Mouse (Mus musculus) liver, embryonic 15.5 days (tissue): ENCODE results near the gene Trap1. TPM values are rescaled to one million over a fixed set of nuclear protein-coding genes. Genes with fewer than 3 reads are reported as not detected.

Experiments
- ATAC-seq: fragments of 200-750 bp; cut with Nextera tagmentation; 2 replicates; pipeline ENCODE4 v1.8.0; 2017; ENCODE audit warnings: moderate number of reproducible peaks, mild to moderate bottlenecking, moderate library complexity; ENCODE audit not compliant: insufficient read depth
- H3K27ac ChIP-seq: fragments of 300-500 bp; sonication (generic); replicated peaks from 2 replicates; pipeline ENCODE4 v1.5.1; 2015; ENCODE audit warnings: mild to moderate bottlenecking, inconsistent platforms
- H3K27me3 ChIP-seq: fragments of 300-500 bp; sonication (generic); 2 replicates; pipeline ENCODE4 v1.6.1; 2015; ENCODE audit warnings: mild to moderate bottlenecking, inconsistent platforms
- H3K36me3 ChIP-seq: fragments of 300-500 bp; sonication (generic); replicated peaks from 2 replicates; pipeline ENCODE4 v1.6.1; 2015; ENCODE audit warnings: moderate library complexity, mild to moderate bottlenecking, inconsistent platforms
- H3K4me1 ChIP-seq: fragments of 300-500 bp; sonication (generic); replicated peaks from 2 replicates; pipeline ENCODE4 v1.6.1; 2015; ENCODE audit warnings: inconsistent platforms
- H3K4me2 ChIP-seq: fragments of 300-500 bp; sonication (generic); 2 replicates; pipeline ENCODE4 v1.6.1; 2015; ENCODE audit warnings: moderate library complexity, mild to moderate bottlenecking, inconsistent platforms
- H3K4me3 ChIP-seq: fragments of 300-500 bp; sonication (generic); replicated peaks from 2 replicates; pipeline ENCODE4 v1.5.1; 2015; ENCODE audit warnings: mild to moderate bottlenecking, inconsistent platforms
- H3K9ac ChIP-seq: fragments of 300-500 bp; sonication (generic); 2 replicates; pipeline ENCODE4 v1.6.1; 2015; ENCODE audit warnings: moderate library complexity, mild to moderate bottlenecking, inconsistent platforms
- H3K9me3 ChIP-seq: fragments of 300-500 bp; sonication (generic); replicated peaks from 2 replicates; pipeline ENCODE4 v1.6.1; 2016; ENCODE audit warnings: inconsistent platforms
- WGBS: fragments of 180-500 bp; shearing (Covaris S2); methylation state at CpG from one replicate; pipeline ENCODE4 v1.1.7; 2015; ENCODE audit warnings: mixed read lengths; ENCODE audit not compliant: insufficient replicate concordance; 5-methylcytosine and 5-hydroxymethylcytosine counted together
- polyA plus RNA-seq: library from polyadenylated mRNA; unstranded; fragments of >200 nt; fragmentation: Nextera tagmentation; extraction: Ambion mirVana; gene quantifications from 2 replicates; pipeline ENCODE4 v1.2.1, GENCODE M21; 2015

Gene Trap1
- polyA plus RNA-seq, 1 experiment from 2014 or later, result 75.6 TPM

GRCm38 (mm10) chr16:4036807-4037206, 40.8 kb downstream of the Trap1 start, which contains the start of gene Dnase1:
Dnase1 (plus strand) TSS chr16:4036942.
- Histone ChIP-seq H3K4me3 (no peak within 1 kb of the TSS), H3K4me2 (no peak within 1 kb of the TSS), H3K27me3 (no peaks in the 10 kb centered on the region), H3K27ac (no peak within 1 kb of the TSS), H3K9ac (no peak within 1 kb of the TSS), H3K9me3 (no peaks in the 10 kb centered on the region), H3K4me1 (peaks cover 32% of the 10 kb centered on the region), H3K36me3 (peaks cover 46% of the 10 kb centered on the region)
- ATAC-seq, result no peak
- 66% methylated on average over 5 of the region's 5 CpGs for WGBS

- Histone ChIP-seq H3K4me2 (no peak overlapping the region), H3K9ac (no peak overlapping the region), H3K27ac (no peak overlapping the region), H3K9me3 (no peaks in the 10 kb centered on the region), H3K4me1 (peaks cover 32% of the 10 kb centered on the region), H3K4me3 (no peak overlapping the region), H3K36me3 (peaks cover 35% of the 10 kb centered on the region), H3K27me3 (no peaks in the 10 kb centered on the region)
- ATAC-seq, result no peak
- WGBS, result 81% methylated on average over 2 of the region's 2 CpGs
These were observed 42.1 kb downstream of the Trap1 start for GRCm38 (mm10) chr16:4035575-4035974.

- Histone ChIP-seq H3K4me3 (no peak overlapping the region), H3K9me3 (no peaks in the 10 kb centered on the region), H3K4me2 (no peak overlapping the region), H3K27ac (no peak overlapping the region), H3K27me3 (no peaks in the 10 kb centered on the region), H3K4me1 (peaks cover 40% of the 10 kb centered on the region), H3K9ac (no peak overlapping the region), H3K36me3 (peaks cover 24% of the 10 kb centered on the region)
- no peak for ATAC-seq
- WGBS, result 72% methylated on average over 3 of the region's 3 CpGs
These were observed 43.2 kb downstream of the Trap1 start for GRCm38 (mm10) chr16:4034476-4034875.

- peak; percentile 53 for ATAC-seq
- Histone ChIP-seq H3K36me3 (peaks cover 19% of the 10 kb centered on the region), H3K27ac (0 out of 2 replicates have a peak overlapping the region, but pooled peaks have one; percentile 19), H3K4me2 (peak overlapping the region; percentile 23), H3K9me3 (no peaks in the 10 kb centered on the region), H3K4me1 (peaks cover 42% of the 10 kb centered on the region), H3K27me3 (no peaks in the 10 kb centered on the region), H3K4me3 (no peak overlapping the region), H3K9ac (no peak overlapping the region)
- 19% methylated on average over 5 of the region's 5 CpGs for WGBS
These were observed 43.7 kb downstream of the Trap1 start for GRCm38 (mm10) chr16:4033971-4034370.

- 22% methylated on average over 6 of the region's 6 CpGs for WGBS
- Histone ChIP-seq H3K9ac (no peak overlapping the region), H3K27me3 (no peaks in the 10 kb centered on the region), H3K4me1 (peaks cover 42% of the 10 kb centered on the region), H3K4me3 (no peak overlapping the region), H3K4me2 (no peak overlapping the region), H3K9me3 (no peaks in the 10 kb centered on the region), H3K36me3 (peaks cover 2% of the 10 kb centered on the region), H3K27ac (0 out of 2 replicates have a peak overlapping the region, but pooled peaks have one; percentile 38)
- peak; percentile 37 for ATAC-seq
These were observed 45.3 kb downstream of the Trap1 start for GRCm38 (mm10) chr16:4032341-4032748.

GRCm38 (mm10) chr16:4031441-4032274, 46.0 kb downstream of the Trap1 start:
- no peak overlapping the region for H3K4me2 ChIP-seq
- H3K9me3 ChIP-seq, result no peaks in the 10 kb centered on the region
- H3K9ac ChIP-seq, result no peak overlapping the region
- ATAC-seq, result no peak
- 59% methylated on average over 5 of the region's 6 CpGs for WGBS
- H3K36me3 ChIP-seq, result no peaks in the 10 kb centered on the region
- H3K4me1 ChIP-seq, result peaks cover 42% of the 10 kb centered on the region
- no peaks in the 10 kb centered on the region for H3K27me3 ChIP-seq
- H3K27ac ChIP-seq, result 0 out of 2 replicates have a peak overlapping the region, but pooled peaks have one; percentile 38
- H3K4me3 ChIP-seq, result no peak overlapping the region

- Histone ChIP-seq H3K36me3 (no peaks in the 10 kb centered on the region), H3K27ac (no peak overlapping the region), H3K9me3 (no peaks in the 10 kb centered on the region), H3K4me1 (peaks cover 42% of the 10 kb centered on the region), H3K9ac (no peak overlapping the region), H3K27me3 (no peaks in the 10 kb centered on the region), H3K4me3 (no peak overlapping the region), H3K4me2 (no peak overlapping the region)
- no peak for ATAC-seq
- WGBS, result 89% methylated on average over 10 of the region's 10 CpGs
These were observed 47.1 kb downstream of the Trap1 start for GRCm38 (mm10) chr16:4030501-4030900.

- Histone ChIP-seq H3K9me3 (no peaks in the 10 kb centered on the region), H3K27me3 (no peaks in the 10 kb centered on the region), H3K4me2 (no peak overlapping the region), H3K4me1 (peaks cover 35% of the 10 kb centered on the region), H3K36me3 (no peaks in the 10 kb centered on the region), H3K9ac (no peak overlapping the region), H3K4me3 (no peak overlapping the region), H3K27ac (no peak overlapping the region)
- ATAC-seq, result no peak
- 61% methylated on average over 5 of the region's 5 CpGs for whole genome bisulfite sequencing
These were observed 48.2 kb downstream of the Trap1 start for GRCm38 (mm10) chr16:4029371-4029841.

GRCm38 (mm10) chr16:4027211-4027610, 50.4 kb downstream of the Trap1 start:
- no peak overlapping the region for H3K27ac ChIP-seq
- no peak overlapping the region for H3K9ac ChIP-seq
- ATAC-seq, result no peak
- no peaks in the 10 kb centered on the region for H3K9me3 ChIP-seq
- H3K36me3 ChIP-seq, result no peaks in the 10 kb centered on the region
- H3K4me1 ChIP-seq, result peaks cover 14% of the 10 kb centered on the region
- H3K4me3 ChIP-seq, result no peak overlapping the region
- H3K4me2 ChIP-seq, result no peak overlapping the region
- WGBS, result 56% methylated on average over 3 of the region's 3 CpGs
- H3K27me3 ChIP-seq, result no peaks in the 10 kb centered on the region

- Histone ChIP-seq H3K4me1 (peaks cover 10% of the 10 kb centered on the region; the same call in 1 of the 2 replicates), H3K36me3 (no peaks in the 10 kb centered on the region), H3K4me3 (no peak overlapping the region), H3K9ac (no peak overlapping the region), H3K4me2 (no peak overlapping the region), H3K27ac (no peak overlapping the region), H3K9me3 (no peaks in the 10 kb centered on the region), H3K27me3 (no peaks in the 10 kb centered on the region)
- ATAC-seq, result no peak
- WGBS, result 32% methylated on average over 1 of the region's 1 CpGs
These were observed 51.0 kb downstream of the Trap1 start for GRCm38 (mm10) chr16:4026672-4027071.

GRCm38 (mm10) chr16:4022719-4023118, 54.9 kb downstream of the Trap1 start:
- Histone ChIP-seq H3K4me2 (no peak overlapping the region), H3K36me3 (no peaks in the 10 kb centered on the region), H3K27ac (no peak overlapping the region), H3K9ac (no peak overlapping the region), H3K4me3 (no peak overlapping the region), H3K27me3 (peaks cover 3% of the 10 kb centered on the region; the same call in 1 of the 2 replicates), H3K9me3 (no peaks in the 10 kb centered on the region), H3K4me1 (no peaks in the 10 kb centered on the region)
- 64% methylated on average over 4 of the region's 4 CpGs for WGBS
- ATAC-seq, result no peak
